Comparison of ENCODE assay signal across 25 mouse cellular contexts in the genomic region with DNA sequence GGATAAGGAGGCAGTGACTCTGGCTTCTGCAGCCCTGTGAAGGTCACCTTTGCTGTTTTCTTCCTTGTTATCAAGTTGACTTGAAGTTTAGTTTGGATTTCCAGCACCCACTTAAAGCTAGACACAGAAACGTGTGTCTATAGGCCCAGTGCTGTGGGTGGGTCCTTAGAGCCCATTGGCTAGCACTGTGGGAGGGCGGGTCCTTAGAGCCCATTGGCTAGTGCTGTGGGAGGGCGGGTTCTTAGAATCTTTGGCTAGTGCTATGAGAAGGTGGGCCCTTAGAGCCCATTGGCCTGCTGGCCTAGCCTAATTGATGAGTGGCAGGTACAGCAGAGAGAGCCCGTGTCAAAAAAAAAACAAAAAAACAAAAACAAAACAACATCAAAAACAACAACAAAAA. TPM values are rescaled to one million over a fixed set of nuclear protein-coding genes. Genes with fewer than 3 reads are reported as not detected.
DNase-seq lines count a peak whose midpoint lies in the region; ATAC-seq and TF ChIP-seq lines count a peak whose summit lies in the region.
"Had no signal": no experiment of that assay in that cellular context is flagged by ENCODE, and none has a peak within 500 bp of the region (broad histone marks: within the 10 kb centered on the region; RNA-seq: fewer than 3 reads in every experiment).

No protein-coding gene starts in this region.

- TF ChIP-seq RAD21 in MEL (IDR thresholded peaks at IDR 0.05; ENCODE audit: low read depth, low read length): no peak

- H3K27me3 ChIP-seq in intestine, postnatal 0 days (replicated peaks; ENCODE audit: control insufficient read depth, insufficient read depth, low read length): no peaks in the 10 kb centered on the region
- no peaks in the 10 kb centered on the region for H3K27me3 ChIP-seq in intestine, embryonic 15.5 days (replicated peaks)
- peaks cover 0 to 3% of the 10 kb centered on the region in 2 experiments; a peak in 2 of 4 replicates for H3K27me3 ChIP-seq in MEL (ENCODE audit: control insufficient read depth in 1 of 2, insufficient read depth in 2 of 2, low read length in 2 of 2)
- H3K27me3 ChIP-seq in liver, embryonic 14.5 days (ENCODE audit: control insufficient read depth, insufficient read depth, low read length): no peaks in the 10 kb centered on the region
- H3K27me3 ChIP-seq: heart, embryonic 15.5 days; hindbrain, embryonic 12.5 days had no signal

- no peak for TF ChIP-seq POLR2A in MEL (IDR thresholded peaks at IDR 0.05; ENCODE audit: control insufficient read depth in 1 of 2, insufficient read depth in 1 of 2, low read depth in 1 of 2, low read length in 2 of 2, poor library complexity in 1 of 2)

- no peak overlapping the region for H3K27ac ChIP-seq in intestine, postnatal 0 days (ENCODE audit: low read depth, low read length)
- H3K27ac ChIP-seq in intestine, embryonic 15.5 days: no peak overlapping the region
- no peak overlapping the region for H3K27ac ChIP-seq in MEL (ENCODE audit: control insufficient read depth, low read depth, low read length)
- H3K27ac ChIP-seq in liver, embryonic 14.5 days: no peak overlapping the region
- no peak overlapping the region for H3K27ac ChIP-seq in left cerebral cortex, adult 2 months
- H3K27ac ChIP-seq: forebrain, embryonic 10.5 days; heart, embryonic 15.5 days; hindbrain, embryonic 12.5 days had no signal

- 81% methylated on average over 4 of the region's 4 CpGs for WGBS in intestine, postnatal 0 days
- WGBS in intestine, embryonic 15.5 days: 76% methylated on average over 4 of the region's 4 CpGs
- WGBS in liver, embryonic 14.5 days (ENCODE audit: insufficient replicate concordance): 49% methylated on average over 4 of the region's 4 CpGs

- H3K79me2 ChIP-seq in MEL (ENCODE audit: control insufficient read depth, insufficient read depth, low read length, poor library complexity): no peaks in the 10 kb centered on the region

- TF ChIP-seq CTCF in intestine, postnatal 0 days (IDR thresholded peaks at IDR 0.05; ENCODE audit: low read depth): no peak
- TF ChIP-seq CTCF in MEL (IDR thresholded peaks at IDR 0.05 in 2 of 3, conservative IDR thresholded peaks at IDR 0.05 in 1 of 3; ENCODE audit: control insufficient read depth in 1 of 3, insufficient read depth in 1 of 3, low read depth in 2 of 3, low read length in 3 of 3, poor library complexity in 1 of 3, severe bottlenecking in 1 of 3): no peak
- no peak for TF ChIP-seq CTCF in liver, embryonic 14.5 days (IDR thresholded peaks at IDR 0.05; ENCODE audit: low read depth)
- no peak for TF ChIP-seq CTCF in left cerebral cortex, adult 2 months (IDR thresholded peaks at IDR 0.05)

- H3K4me2 ChIP-seq in intestine, postnatal 0 days (replicated peaks; ENCODE audit: low read depth): no peak overlapping the region
- no peak overlapping the region for H3K4me2 ChIP-seq in intestine, embryonic 15.5 days (replicated peaks)
- H3K4me2 ChIP-seq in liver, embryonic 14.5 days (ENCODE audit: low read depth): no peak overlapping the region
- H3K4me2 ChIP-seq: heart, embryonic 15.5 days; hindbrain, embryonic 12.5 days; midbrain, embryonic 11.5 days had no signal

- 0 out of 2 replicates have a peak, but pooled peaks have one; percentile 25 for ATAC-seq in intestine, postnatal 0 days
- no peak for ATAC-seq in intestine, embryonic 15.5 days
- ATAC-seq in liver, embryonic 14.5 days (ENCODE audit: insufficient read depth): 0 out of 2 replicates have a peak, but pooled peaks have one; percentile 33
- ATAC-seq: forebrain, postnatal 0 days had no signal

- H3K4me3 ChIP-seq in intestine, postnatal 0 days (ENCODE audit: low read depth, low read length): no peak overlapping the region
- H3K4me3 ChIP-seq in intestine, embryonic 15.5 days (replicated peaks): no peak overlapping the region
- no peak overlapping the region for H3K4me3 ChIP-seq in MEL (ENCODE audit: control insufficient read depth in 1 of 2, insufficient read depth in 1 of 2, low read depth in 2 of 2, low read length in 2 of 2)
- no peak overlapping the region for H3K4me3 ChIP-seq in liver, embryonic 14.5 days (ENCODE audit: insufficient read depth in 1 of 2, low read depth in 2 of 2, low read length in 2 of 2)
- no peak overlapping the region for H3K4me3 ChIP-seq in left cerebral cortex, adult 2 months
- H3K4me3 ChIP-seq: forebrain, embryonic 10.5 days; heart, embryonic 15.5 days; hindbrain, embryonic 12.5 days had no signal

- H3K9ac ChIP-seq in intestine, postnatal 0 days (ENCODE audit: low read depth, low read length): no peak overlapping the region
- no peak overlapping the region for H3K9ac ChIP-seq in intestine, embryonic 15.5 days
- no peak overlapping the region for H3K9ac ChIP-seq in MEL (ENCODE audit: control insufficient read depth, low read depth, low read length, poor library complexity, severe bottlenecking)
- H3K9ac ChIP-seq in liver, embryonic 14.5 days (replicated peaks): no peak overlapping the region
- H3K9ac ChIP-seq: forebrain, postnatal 0 days; heart, embryonic 15.5 days; hindbrain, embryonic 12.5 days had no signal

- peaks cover 11% of the 10 kb centered on the region; the same call in 1 of the 2 replicates for H3K4me1 ChIP-seq in intestine, postnatal 0 days (replicated peaks; ENCODE audit: control insufficient read depth, insufficient read depth, low read length)
- H3K4me1 ChIP-seq in intestine, embryonic 15.5 days (replicated peaks): peaks cover 14% of the 10 kb centered on the region
- no peaks in the 10 kb centered on the region for H3K4me1 ChIP-seq in MEL (ENCODE audit: control insufficient read depth in 1 of 2, insufficient read depth in 2 of 2, low read length in 2 of 2)
- H3K4me1 ChIP-seq in liver, embryonic 14.5 days (replicated peaks; ENCODE audit: control insufficient read depth in 2 of 2, insufficient read depth in 2 of 2, low read length in 1 of 2): no peaks in the 10 kb centered on the region

- intact Hi-C loops in left cerebral cortex, adult 2 months (cut with DNase I): no loop called here

- no peaks in the 10 kb centered on the region for H3K9me3 ChIP-seq in intestine, postnatal 0 days (ENCODE audit: control insufficient read depth)
- H3K9me3 ChIP-seq in intestine, embryonic 15.5 days: no peaks in the 10 kb centered on the region
- no peaks in the 10 kb centered on the region for H3K9me3 ChIP-seq in MEL (replicated peaks; ENCODE audit: insufficient read depth, low read length)
- H3K9me3 ChIP-seq in liver, embryonic 14.5 days (ENCODE audit: control insufficient read depth, low read length): no peaks in the 10 kb centered on the region
- H3K9me3 ChIP-seq: forebrain, embryonic 10.5 days; G1E; heart, embryonic 15.5 days; hindbrain, embryonic 12.5 days had no signal

- TF ChIP-seq EP300 in MEL (IDR thresholded peaks at IDR 0.05; ENCODE audit: low read depth in 1 of 2, low read length in 2 of 2): no peak
- no peak for TF ChIP-seq EP300 in liver, embryonic 14.5 days (IDR thresholded peaks at IDR 0.05; ENCODE audit: low read depth)

- H3K36me3 ChIP-seq in intestine, postnatal 0 days (ENCODE audit: control insufficient read depth, insufficient read depth): peaks cover under 1% of the 10 kb centered on the region; the same call in 1 of the 2 replicates
- H3K36me3 ChIP-seq in intestine, embryonic 15.5 days: no peaks in the 10 kb centered on the region
- H3K36me3 ChIP-seq in MEL (ENCODE audit: control insufficient read depth in 1 of 2, insufficient read depth in 2 of 2, low read length in 2 of 2): no peaks in the 10 kb centered on the region
- H3K36me3 ChIP-seq in liver, embryonic 14.5 days (replicated peaks; ENCODE audit: control insufficient read depth, insufficient read depth, low read depth): no peaks in the 10 kb centered on the region
- H3K36me3 ChIP-seq: forebrain, embryonic 10.5 days; G1E; heart, embryonic 15.5 days; hindbrain, embryonic 12.5 days had no signal

- DNase-seq in A20 (ENCODE audit: low read depth, low spot score) (peak; percentile 31), MEL (ENCODE audit: low read depth, low spot score) (peak; percentile 80)
- DNase-seq in liver, embryonic 14.5 days (ENCODE audit: low read depth in 3 of 3, low spot score in 3 of 3): no peak
- no peak for DNase-seq in left cerebral cortex, adult 2 months (ENCODE audit: extremely low spot score in 1 of 2, low spot score in 2 of 2)
- DNase-seq in adrenal gland, adult 2 months: no peak
- no peak for DNase-seq in cerebellum, postnatal 10 days
- DNase-seq: adrenal gland, postnatal 10 days; cerebellum, postnatal 14 days; forebrain, postnatal 0 days; lung, postnatal 36 days; right cerebral cortex, adult 18-20 months; thymus, adult 18-20 months; thymus, postnatal 4 days had no signal

RNA-seq across cellular contexts. Expression of gene Gata5, which starts 14.3 kb away (rescaled TPM):
- 20.9 and 23.9 TPM in 2 replicates for polyA plus RNA-seq in intestine, postnatal 0 days (2015; fragmentation: Nextera tagmentation; extraction: Ambion mirVana)
- 8.6 and 8.8 TPM in 2 replicates for polyA plus RNA-seq in intestine, embryonic 15.5 days (2015; fragmentation: Nextera tagmentation; extraction: Ambion mirVana)
- total RNA-seq in MEL (2012; rRNA removed): not detected in 2 replicates
- polyA plus RNA-seq in MEL (2012; ENCODE audit: insufficient read depth in 1 of 2, insufficient read length in 2 of 2, low read depth in 1 of 2, low replicate concordance in 2 of 2, missing spikeins in 1 of 2): not detected
- 0.27 and 0.35 TPM in 2 replicates for polyA plus RNA-seq in liver, embryonic 14.5 days (2012; rRNA removed)
- 0.20 and 0.22 TPM in 2 replicates for polyA plus RNA-seq in liver, embryonic 14.5 days (2014; fragmentation: Nextera tagmentation; extraction: Ambion mirVana)
- not detected for total RNA-seq in left cerebral cortex, adult 2 months (2021)
- total RNA-seq in adrenal gland, adult 2 months (2021): under 1 TPM; 0.09 to 0.28 TPM
- 0.25 and 0.31 TPM in 2 replicates for polyA plus RNA-seq in adrenal gland, adult 2 months (2012; rRNA removed)
- total RNA-seq: forebrain, postnatal 0 days; gastrocnemius, adult 18-20 months; granulocyte monocyte progenitor cell, adult 5-6 weeks; layer of hippocampus, postnatal 10 days had no signal
- polyA plus RNA-seq: forebrain, embryonic 10.5 days; forebrain, postnatal 0 days; G1E; midbrain, embryonic 11.5 days had no signal

RNA-seq across cellular contexts. Expression of gene Rbbp8nl, which starts 30.5 kb away (rescaled TPM):
- polyA plus RNA-seq in intestine, postnatal 0 days (2015; fragmentation: Nextera tagmentation; extraction: Ambion mirVana): 0.18 and 0.25 TPM in 2 replicates
- polyA plus RNA-seq in intestine, embryonic 15.5 days (2015; fragmentation: Nextera tagmentation; extraction: Ambion mirVana): 2.8 and 3.8 TPM in 2 replicates
- total RNA-seq in MEL (2012; rRNA removed): not detected in 2 replicates
- polyA plus RNA-seq in MEL (2012; ENCODE audit: insufficient read depth in 1 of 2, insufficient read length in 2 of 2, low read depth in 1 of 2, low replicate concordance in 2 of 2, missing spikeins in 1 of 2): not detected
- polyA plus RNA-seq in liver, embryonic 14.5 days (2012; rRNA removed): 0.02 TPM in 2 replicates
- polyA plus RNA-seq in liver, embryonic 14.5 days (2014; fragmentation: Nextera tagmentation; extraction: Ambion mirVana): not detected in 2 replicates
- not detected for total RNA-seq in left cerebral cortex, adult 2 months (2021)
- not detected for total RNA-seq in adrenal gland, adult 2 months (2021)
- polyA plus RNA-seq in adrenal gland, adult 2 months (2012; rRNA removed): not detected in 2 replicates
- total RNA-seq: adrenal gland, postnatal 10 days; forebrain, postnatal 0 days; gastrocnemius, adult 18-20 months; granulocyte monocyte progenitor cell, adult 5-6 weeks; layer of hippocampus, postnatal 10 days had no signal
- polyA plus RNA-seq: forebrain, postnatal 0 days; G1E; liver, embryonic 16.5 days; midbrain, embryonic 11.5 days; neural tube, embryonic 11.5 days had no signal

RNA-seq across cellular contexts. Expression of gene Cables2, which starts 46.9 kb away (rescaled TPM):
- 8.2 and 8.4 TPM in 2 replicates for polyA plus RNA-seq in intestine, postnatal 0 days (2015; fragmentation: Nextera tagmentation; extraction: Ambion mirVana)
- polyA plus RNA-seq in intestine, embryonic 15.5 days (2015; fragmentation: Nextera tagmentation; extraction: Ambion mirVana): 11.4 and 12.7 TPM in 2 replicates
- total RNA-seq in MEL (2012; rRNA removed): 9.3 and 10.7 TPM in 2 replicates
- polyA plus RNA-seq in MEL (2012; ENCODE audit: insufficient read depth in 1 of 2, insufficient read length in 2 of 2, low read depth in 1 of 2, low replicate concordance in 2 of 2, missing spikeins in 1 of 2): 10 to 100 TPM in 1 of 2 experiments, not detected in 1; 16.7 TPM
- 4.9 and 5.6 TPM in 2 replicates for polyA plus RNA-seq in liver, embryonic 14.5 days (2012; rRNA removed)
- 3.3 and 4.9 TPM in 2 replicates for polyA plus RNA-seq in liver, embryonic 14.5 days (2014; fragmentation: Nextera tagmentation; extraction: Ambion mirVana)
- total RNA-seq in left cerebral cortex, adult 2 months (2021): 10 to 100 TPM; 26.0 to 29.0 TPM
- 10 to 100 TPM; 13.1 to 14.7 TPM for total RNA-seq in adrenal gland, adult 2 months (2021)
- polyA plus RNA-seq in adrenal gland, adult 2 months (2012; rRNA removed): 19.4 and 28.8 TPM in 2 replicates

Comparison
In these comparisons a context has a peak if more than half of its experiments do, and no peak if none do; other contexts are left out.
1. DNase-seq: peak in A20 (single experiment) and MEL (single experiment); none in liver, embryonic 14.5 days (0 of 3), left cerebral cortex, adult 2 months (0 of 2), adrenal gland, adult 2 months (single experiment) and cerebellum, postnatal 10 days (0 of 2).